Mouse (Mus musculus) limb, embryonic 14.5 days (tissue): ENCODE results near the gene Cntrl. TPM values are rescaled to one million over a fixed set of nuclear protein-coding genes. Genes with fewer than 3 reads are reported as not detected.

Experiments
- ATAC-seq: fragments of 200-750 bp; cut with Nextera tagmentation; 2 replicates; pipeline ENCODE4 v1.8.0; 2017; ENCODE audit warnings: low read depth, moderate number of reproducible peaks, moderate TSS enrichment; ENCODE audit not compliant: low FRiP score
- DNase-seq: peaks from one replicate; pipeline ENCODE4 v3.0.0-alpha.2; 2015; ENCODE audit warnings: low spot score
- H3K27ac ChIP-seq: fragments of 300-500 bp; sonication (generic); replicated peaks from 2 replicates; pipeline ENCODE4 v1.5.1; 2014; ENCODE audit warnings: low read depth, mild to moderate bottlenecking, low read length, moderate library complexity, mixed read lengths
- H3K27me3 ChIP-seq: fragments of 300-500 bp; sonication (generic); 2 replicates; pipeline ENCODE4 v1.6.1; 2014; ENCODE audit warnings: low read length, mixed read lengths; ENCODE audit not compliant: control insufficient read depth, insufficient read depth
- H3K36me3 ChIP-seq: fragments of 300-500 bp; sonication (generic); 2 replicates; pipeline ENCODE4 v1.6.1; 2014; ENCODE audit warnings: mild to moderate bottlenecking, low read length, moderate library complexity, mixed read lengths; ENCODE audit not compliant: control insufficient read depth, insufficient read depth
- H3K4me1 ChIP-seq: fragments of 300-500 bp; sonication (generic); 2 replicates; pipeline ENCODE4 v1.6.1; 2014; ENCODE audit warnings: antibody characterized with exemption, low read length, mixed read lengths; ENCODE audit not compliant: control insufficient read depth, insufficient read depth
- H3K4me2 ChIP-seq: fragments of 300-500 bp; sonication (generic); replicated peaks from 2 replicates; pipeline ENCODE4 v1.6.1; 2014; ENCODE audit warnings: low read depth, mild to moderate bottlenecking, low read length, moderate library complexity; ENCODE audit not compliant: severe bottlenecking
- H3K4me3 ChIP-seq: fragments of 300-500 bp; sonication (generic); replicated peaks from 2 replicates; pipeline ENCODE4 v1.5.1; 2014; ENCODE audit warnings: low read length
- H3K9ac ChIP-seq: fragments of 300-500 bp; sonication (generic); 2 replicates; pipeline ENCODE4 v1.6.1; 2014; ENCODE audit warnings: mild to moderate bottlenecking, low read depth, low read length, moderate library complexity; ENCODE audit not compliant: severe bottlenecking
- H3K9me3 ChIP-seq: fragments of 300-500 bp; sonication (generic); 2 replicates; pipeline ENCODE4 v1.6.1; 2016; ENCODE audit warnings: low read length; ENCODE audit not compliant: control insufficient read depth
- POLR2A ChIP-seq: fragments of 200-500 bp; IDR thresholded peaks from 2 replicates; pipeline ENCODE4 v1.8.0; 2012; ENCODE audit warnings: inconsistent platforms, mild to moderate bottlenecking, moderate library complexity, borderline replicate concordance; ENCODE audit not compliant: insufficient read depth, insufficient read length; ENCODE audit errors: extremely low read depth
- WGBS: fragments of 180-500 bp; shearing (Covaris S2); extraction: QIAGEN DNeasy Blood & Tissue Kit; methylation state at CpG from one replicate; pipeline ENCODE4 v1.1.7; 2014; 5-methylcytosine and 5-hydroxymethylcytosine counted together
- polyA plus RNA-seq, 2 experiments: library from polyadenylated mRNA; depleted of rRNA in 1 of 2; stranded (reverse) in 1 of 2; unstranded in 1 of 2; fragments of >200 nt; fragmentation: Nextera tagmentation in 1 of 2; extraction: Ambion mirVana in 1 of 2; gene quantifications; 2 replicates each; pipeline versions ENCODE4 v1.2.1 to v1.2.3; 2012 to 2014

Cntrl gene
- polyA plus RNA-seq, 2 experiments = 18.8 to 39.3 TPM

GRCm38 (mm10) chr2:35104843-35105242 lies 4.4 kb upstream of the Cntrl start:
- no peak for TF ChIP-seq POLR2A
- ATAC-seq = no peak

DNA sequence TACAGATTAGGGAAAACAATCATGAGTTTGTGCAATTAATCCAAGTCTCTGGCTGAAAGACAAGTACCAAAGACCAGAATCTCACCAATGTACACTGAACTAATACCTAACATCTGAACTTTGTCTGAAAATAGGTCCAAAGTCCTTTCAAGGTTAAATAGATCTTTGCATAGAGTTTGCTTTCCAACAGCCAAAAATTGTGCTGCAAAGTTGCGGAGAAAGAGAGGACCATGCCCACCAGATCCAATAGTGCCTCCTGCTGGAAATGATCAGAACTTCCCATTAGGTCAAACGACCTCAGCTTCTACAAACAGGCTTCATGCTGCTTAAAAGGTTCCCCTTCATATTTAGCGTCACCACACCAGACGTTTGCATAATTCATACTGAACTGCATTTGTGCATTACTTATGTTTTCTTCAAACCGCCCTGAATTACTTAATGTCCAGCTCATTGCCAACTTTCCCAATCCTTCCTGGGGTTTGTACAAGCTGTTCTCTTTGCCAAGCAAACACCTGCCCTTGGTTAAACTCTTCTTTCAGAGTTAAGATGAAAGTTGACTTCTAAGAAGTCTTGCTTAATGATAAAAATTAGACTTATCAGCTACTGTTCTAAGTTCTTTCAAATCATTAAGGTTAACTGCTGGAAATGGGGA lies 1.2 kb upstream of the Cntrl start:
- Histone ChIP-seq H3K4me3 (no peak overlapping the region), H3K36me3 (no peaks in the 10 kb centered on the region), H3K4me1 (no peaks in the 10 kb centered on the region), H3K27ac (no peak overlapping the region), H3K27me3 (no peaks in the 10 kb centered on the region), H3K4me2 (no peak overlapping the region), H3K9me3 (no peaks in the 10 kb centered on the region), H3K9ac (no peak overlapping the region)
- no peak for TF ChIP-seq POLR2A
- WGBS = 50% methylated on average over 5 of the region's 5 CpGs
- no peak for ATAC-seq
- peak; percentile 54 for DNase-seq

More at GRCm38 (mm10) chr2:35104843-35105242, 4.4 kb upstream of the Cntrl start:
- no peak overlapping the region for H3K27ac ChIP-seq
- 63% methylated on average over 3 of the region's 3 CpGs for WGBS
- no peaks in the 10 kb centered on the region for H3K9me3 ChIP-seq
- H3K4me2 ChIP-seq = no peak overlapping the region
- H3K9ac ChIP-seq = no peak overlapping the region
- H3K27me3 ChIP-seq = no peaks in the 10 kb centered on the region
- DNase-seq = no peak
- no peaks in the 10 kb centered on the region for H3K4me1 ChIP-seq
- H3K36me3 ChIP-seq = no peaks in the 10 kb centered on the region
- H3K4me3 ChIP-seq = no peak overlapping the region

DNA sequence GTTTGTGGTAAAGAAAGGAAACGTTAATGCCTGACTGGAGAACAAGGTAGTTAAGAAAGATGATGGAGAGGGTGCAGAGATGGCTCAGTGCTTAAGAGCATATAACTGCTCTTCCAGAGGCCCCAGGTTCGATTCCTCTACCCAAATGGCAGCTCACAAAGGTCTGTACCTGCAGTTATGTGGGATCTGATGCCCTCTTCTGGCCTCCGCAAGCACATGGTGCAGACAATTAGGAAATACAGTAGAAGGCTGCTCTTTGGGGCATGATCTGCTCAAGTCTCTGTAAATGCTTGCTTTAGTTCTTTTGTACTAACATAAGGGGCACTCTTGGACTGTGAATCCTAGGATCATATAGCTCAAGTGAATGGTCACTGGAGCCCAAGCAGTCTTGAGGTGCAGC lies 580 bp upstream of the Cntrl start:
- Histone ChIP-seq H3K4me3 (peak overlapping the region; percentile 61), H3K36me3 (no peaks in the 10 kb centered on the region), H3K4me2 (peak overlapping the region; percentile 63), H3K9me3 (no peaks in the 10 kb centered on the region), H3K27ac (peak overlapping the region; percentile 52), H3K27me3 (no peaks in the 10 kb centered on the region), H3K9ac (peak overlapping the region; percentile 55), H3K4me1 (no peaks in the 10 kb centered on the region)
- ATAC-seq (peak; percentile 19; the same call in 1 of the 2 replicates), DNase-seq (peak; percentile 65)
- TF ChIP-seq POLR2A = no peak
- 37% methylated on average over 3 of the region's 3 CpGs for WGBS

GRCm38 (mm10) chr2:35109924-35110304 lies 622 bp downstream of the Cntrl start:
- Histone ChIP-seq H3K4me2 (peak overlapping the region; percentile 63), H3K27me3 (no peaks in the 10 kb centered on the region), H3K27ac (peak overlapping the region; percentile 52; the same call in 1 of the 2 replicates), H3K4me3 (peak overlapping the region; percentile 61), H3K36me3 (no peaks in the 10 kb centered on the region), H3K4me1 (no peaks in the 10 kb centered on the region), H3K9me3 (no peaks in the 10 kb centered on the region), H3K9ac (peak overlapping the region; percentile 55)
- 2% methylated on average over 13 of the region's 13 CpGs for WGBS
- no peak; the same call in 1 of the 2 replicates for ATAC-seq
- DNase-seq = no peak
- no peak for TF ChIP-seq POLR2A

DNA sequence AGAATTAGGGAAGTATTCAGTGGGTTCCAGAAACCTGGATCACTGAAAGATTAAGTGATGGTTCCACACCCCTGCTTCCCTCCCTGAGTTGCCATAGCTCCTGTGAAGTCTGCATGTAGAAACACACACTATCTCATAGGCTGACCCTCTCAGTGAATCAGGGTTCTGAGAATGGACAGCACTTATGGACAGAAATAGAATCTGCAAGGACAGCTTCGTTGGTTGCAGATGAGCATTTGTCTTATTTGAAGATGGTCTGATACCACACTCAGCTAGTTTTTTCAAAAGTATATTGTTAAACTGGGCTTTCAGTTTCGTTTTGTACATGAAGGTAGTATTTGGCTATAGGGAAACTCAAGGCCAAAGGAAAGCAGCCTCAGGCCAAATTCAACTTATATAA lies 1.2 kb downstream of the Cntrl start:
- Histone ChIP-seq H3K27me3 (no peaks in the 10 kb centered on the region), H3K4me2 (no peak overlapping the region), H3K36me3 (peaks cover 4% of the 10 kb centered on the region; the same call in 1 of the 2 replicates), H3K9ac (no peak overlapping the region), H3K4me1 (no peaks in the 10 kb centered on the region), H3K27ac (no peak overlapping the region), H3K9me3 (no peaks in the 10 kb centered on the region), H3K4me3 (no peak overlapping the region)
- no peak for ATAC-seq
- DNase-seq = no peak
- no peak for TF ChIP-seq POLR2A
- WGBS = 80% methylated on average over 2 of the region's 2 CpGs

DNA sequence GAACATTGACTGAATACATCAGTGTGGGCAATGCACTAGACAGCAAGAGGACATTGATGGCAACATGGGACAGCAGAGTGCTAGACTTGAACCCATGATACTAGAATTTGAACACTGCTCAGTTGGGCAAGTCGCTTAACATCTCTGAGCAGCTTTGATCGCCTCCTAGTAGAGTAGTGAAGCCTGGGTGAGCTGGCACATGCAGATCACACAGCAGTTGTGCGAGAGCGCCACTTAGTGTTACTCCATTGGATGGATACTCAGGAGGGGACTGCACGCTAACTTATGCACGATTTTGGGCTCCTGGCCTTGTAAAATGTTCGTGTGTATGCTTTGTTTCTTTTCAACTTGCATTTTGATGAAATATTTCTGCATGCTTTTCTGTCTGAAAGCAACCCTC lies 15.4 kb downstream of the Cntrl start:
- TF ChIP-seq POLR2A = no peak
- Histone ChIP-seq H3K4me1 (no peaks in the 10 kb centered on the region), H3K4me2 (no peak overlapping the region), H3K27me3 (no peaks in the 10 kb centered on the region), H3K4me3 (no peak overlapping the region), H3K9me3 (no peaks in the 10 kb centered on the region), H3K27ac (no peak overlapping the region), H3K36me3 (peaks cover 31% of the 10 kb centered on the region), H3K9ac (no peak overlapping the region)
- no peak for DNase-seq
- WGBS = 74% methylated on average over 7 of the region's 7 CpGs
- no peak for ATAC-seq
